Mouse (Mus musculus): ENCODE measurements at regions not wholly inside any gene's neighbourhood (a gene's known extent, or its start where the extent isn't known, plus 50 kb on each side); places are given as distances from the start of the nearest gene placed in this dataset.

GRCm38 (mm10) chr8:112975734-112976133, 405.9 kb downstream of the Cntnap4 start:
- TF ChIP-seq CTCF (IDR thresholded peaks at IDR 0.05; ENCODE audit: low read depth, low read length) (no peak), POLR2A (IDR thresholded peaks at IDR 0.05; ENCODE audit: borderline replicate concordance, low read depth, low read length) (no peak)

Measured in bone marrow macrophage, adult 2 months (primary cell).